Mouse (Mus musculus) midbrain, postnatal 0 days (tissue): Measurements from ENCODE around the gene Gng10. TPM values are rescaled to one million over a fixed set of nuclear protein-coding genes. Genes with fewer than 3 reads are reported as not detected.

Experiments used
- ATAC-seq: fragments of 200-750 bp; cut with Nextera tagmentation; 2 replicates; pipeline ENCODE4 v1.8.0; 2017; ENCODE audit warnings: moderate number of reproducible peaks, mild to moderate bottlenecking, moderate TSS enrichment, moderate library complexity; ENCODE audit not compliant: low FRiP score
- DNase-seq: peaks from one replicate; pipeline ENCODE4 v3.0.0-alpha.2; 2015; ENCODE audit warnings: low spot score
- H3K27ac ChIP-seq: fragments of 300-500 bp; sonication (generic); 2 replicates; pipeline ENCODE4 v1.5.1; 2014; ENCODE audit warnings: low read depth, mild to moderate bottlenecking, low read length, mixed read lengths
- H3K27me3 ChIP-seq: fragments of 300-500 bp; sonication (generic); 2 replicates; pipeline ENCODE4 v1.6.1; 2014; ENCODE audit warnings: low read length, control low read depth, mixed read lengths; ENCODE audit not compliant: insufficient read depth
- H3K36me3 ChIP-seq: fragments of 300-500 bp; sonication (generic); 2 replicates; pipeline ENCODE4 v1.6.1; 2014; ENCODE audit warnings: low read length, control low read depth, mixed read lengths; ENCODE audit not compliant: insufficient read depth
- H3K4me1 ChIP-seq: fragments of 300-500 bp; sonication (generic); 2 replicates; pipeline ENCODE4 v1.6.1; 2014; ENCODE audit warnings: mild to moderate bottlenecking, control low read depth, antibody characterized with exemption, low read length, mixed read lengths; ENCODE audit not compliant: insufficient read depth
- H3K4me2 ChIP-seq: fragments of 300-500 bp; sonication (generic); 2 replicates; pipeline ENCODE4 v1.6.1; 2014; ENCODE audit warnings: low read depth, mild to moderate bottlenecking, low read length, mixed read lengths; ENCODE audit not compliant: poor library complexity, severe bottlenecking
- H3K4me3 ChIP-seq: fragments of 300-500 bp; sonication (generic); 2 replicates; pipeline ENCODE4 v1.5.1; 2014; ENCODE audit warnings: low read depth, mild to moderate bottlenecking, low read length, moderate library complexity
- H3K9ac ChIP-seq: fragments of 300-500 bp; sonication (generic); replicated peaks from 2 replicates; pipeline ENCODE4 v1.6.1; 2014; ENCODE audit warnings: mild to moderate bottlenecking, low read length, moderate library complexity, mixed read lengths; ENCODE audit not compliant: poor library complexity, severe bottlenecking
- H3K9me3 ChIP-seq: fragments of 300-500 bp; sonication (generic); 2 replicates; pipeline ENCODE4 v1.6.1; 2016; ENCODE audit warnings: low read length, control low read depth
- CTCF ChIP-seq: IDR thresholded peaks from 2 replicates; pipeline ENCODE4 v1.5.1; 2016; ENCODE audit warnings: antibody characterized with exemption, mild to moderate bottlenecking
- WGBS: fragments of 180-500 bp; shearing (Covaris S2); extraction: QIAGEN DNeasy Blood & Tissue Kit; methylation state at CpG from one replicate; pipeline ENCODE4 v1.1.7; 2014; 5-methylcytosine and 5-hydroxymethylcytosine counted together
- polyA plus RNA-seq: library from polyadenylated mRNA; unstranded; fragments of >200 nt; fragmentation: Nextera tagmentation; extraction: Ambion mirVana; gene quantifications from 2 replicates; pipeline ENCODE4 v1.2.1, GENCODE M21; 2015
- total RNA-seq: library from RNA; depleted of rRNA; stranded (reverse); fragments of >200 nt; gene quantifications from 2 replicates; pipeline ENCODE4 v1.2.3, GENCODE M21; 2014

The Gng10 gene
- total and polyA plus RNA-seq, 2 experiments from 2014 or later = 121 to 239 TPM

GRCm38 (mm10) chr4:59043891-59044290 lies 9.0 kb downstream of the Gng10 start:
- no peak overlapping the region for H3K9ac ChIP-seq
- H3K36me3 ChIP-seq = peaks cover 22% of the 10 kb centered on the region
- H3K27me3 ChIP-seq = no peaks in the 10 kb centered on the region
- DNase-seq (no peak), ATAC-seq (no peak)
- 88% methylated on average over 6 of the region's 6 CpGs for WGBS
- H3K27ac ChIP-seq = no peak overlapping the region
- H3K4me1 ChIP-seq = no peaks in the 10 kb centered on the region
- H3K4me3 ChIP-seq = no peak overlapping the region
- no peak overlapping the region for H3K4me2 ChIP-seq
- TF ChIP-seq CTCF = no peak
- H3K9me3 ChIP-seq = no peaks in the 10 kb centered on the region

GRCm38 (mm10) chr4:59047222-59047621 lies 12.3 kb downstream of the Gng10 start:
- Histone ChIP-seq H3K9ac (no peak overlapping the region), H3K4me2 (no peak overlapping the region), H3K36me3 (peaks cover 5% of the 10 kb centered on the region; the same call in 1 of the 2 replicates), H3K27ac (no peak overlapping the region), H3K4me3 (no peak overlapping the region), H3K9me3 (no peaks in the 10 kb centered on the region), H3K4me1 (no peaks in the 10 kb centered on the region), H3K27me3 (no peaks in the 10 kb centered on the region)
- no peak for DNase-seq
- no peak for TF ChIP-seq CTCF
- WGBS = 26% methylated on average over 3 of the region's 3 CpGs
- no peak for ATAC-seq

- Histone ChIP-seq H3K9ac (no peak overlapping the region), H3K4me3 (no peak overlapping the region), H3K4me2 (no peak overlapping the region), H3K27me3 (no peaks in the 10 kb centered on the region), H3K36me3 (no peaks in the 10 kb centered on the region), H3K27ac (no peak overlapping the region), H3K4me1 (no peaks in the 10 kb centered on the region), H3K9me3 (no peaks in the 10 kb centered on the region)
- no peak for DNase-seq
- TF ChIP-seq CTCF = no peak
- WGBS = 92% methylated on average over 1 of the region's 1 CpGs
- no peak for ATAC-seq
These were observed 16.2 kb downstream of the Gng10 start for GRCm38 (mm10) chr4:59051081-59051480.

GRCm38 (mm10) chr4:59057929-59058328 lies 23.0 kb downstream of the Gng10 start:
- no peak overlapping the region for H3K4me3 ChIP-seq
- no peak overlapping the region for H3K9ac ChIP-seq
- DNase-seq = no peak
- no peaks in the 10 kb centered on the region for H3K9me3 ChIP-seq
- H3K4me2 ChIP-seq = no peak overlapping the region
- TF ChIP-seq CTCF = no peak
- ATAC-seq = no peak
- no peaks in the 10 kb centered on the region for H3K27me3 ChIP-seq
- 87% methylated on average over 3 of the region's 3 CpGs for WGBS
- no peaks in the 10 kb centered on the region for H3K36me3 ChIP-seq
- H3K4me1 ChIP-seq = no peaks in the 10 kb centered on the region
- no peak overlapping the region for H3K27ac ChIP-seq

- H3K9me3 ChIP-seq = no peaks in the 10 kb centered on the region
- H3K4me3 ChIP-seq = no peak overlapping the region
- no peak overlapping the region for H3K27ac ChIP-seq
- H3K9ac ChIP-seq = no peak overlapping the region
- no peak for TF ChIP-seq CTCF
- H3K4me1 ChIP-seq = no peaks in the 10 kb centered on the region
- H3K27me3 ChIP-seq = no peaks in the 10 kb centered on the region
- H3K36me3 ChIP-seq = no peaks in the 10 kb centered on the region
- DNase-seq (no peak), ATAC-seq (no peak)
- H3K4me2 ChIP-seq = no peak overlapping the region
- 67% methylated on average over 12 of the region's 12 CpGs for whole genome bisulfite sequencing
These were observed 27.6 kb downstream of the Gng10 start for GRCm38 (mm10) chr4:59062526-59062925.

- Histone ChIP-seq H3K9ac (no peak overlapping the region), H3K27ac (no peak overlapping the region), H3K9me3 (no peaks in the 10 kb centered on the region), H3K27me3 (no peaks in the 10 kb centered on the region), H3K36me3 (no peaks in the 10 kb centered on the region), H3K4me2 (no peak overlapping the region), H3K4me3 (no peak overlapping the region), H3K4me1 (no peaks in the 10 kb centered on the region)
- TF ChIP-seq CTCF = no peak
- no peak for ATAC-seq
- peak; percentile 50 for DNase-seq
- 30% methylated on average over 3 of the region's 3 CpGs for WGBS
These were observed 34.4 kb downstream of the Gng10 start for GRCm38 (mm10) chr4:59069276-59069675.
